Mouse (Mus musculus) kidney, adult 2 months (tissue): ENCODE measurements around the gene Trit1. TPM values are rescaled to one million over a fixed set of nuclear protein-coding genes. Genes with fewer than 3 reads are reported as not detected.
A peak's percentile ranks its signal among the peaks of the same experiment; 100 is the strongest.

Experiments used
- DNase-seq: peaks from one replicate; pipeline ENCODE4 v3.0.0; 2021
- H3K27ac ChIP-seq: fragments of 200-500 bp; 2 replicates; pipeline ENCODE4 v1.5.1; 2012; ENCODE audit warnings: low read depth, low read length, control low read depth, inconsistent platforms; ENCODE audit not compliant: insufficient read depth
- H3K27me3 ChIP-seq: fragments of 200-500 bp; replicated peaks from 2 replicates; pipeline ENCODE4 v1.6.1; 2012; ENCODE audit warnings: mild to moderate bottlenecking, moderate library complexity, low read length, inconsistent platforms; ENCODE audit not compliant: control insufficient read depth, insufficient read depth
- H3K36me3 ChIP-seq: fragments of 200-500 bp; 2 replicates; pipeline ENCODE4 v1.6.1; 2012; ENCODE audit warnings: mild to moderate bottlenecking, moderate library complexity, low read length, inconsistent platforms; ENCODE audit not compliant: control insufficient read depth, insufficient read depth
- H3K4me1 ChIP-seq: fragments of 200-500 bp; 2 replicates; pipeline ENCODE4 v1.6.1; 2011; ENCODE audit warnings: low read length; ENCODE audit not compliant: control insufficient read depth, insufficient read depth
- H3K4me3 ChIP-seq: fragments of 200-500 bp; 2 replicates; pipeline ENCODE4 v1.5.1; 2011; ENCODE audit warnings: mild to moderate bottlenecking, low read depth, low read length, control low read depth; ENCODE audit not compliant: insufficient read depth
- CTCF ChIP-seq: fragments of 200-500 bp; conservative IDR thresholded peaks from 2 replicates; pipeline ENCODE4 v1.5.1; 2011; ENCODE audit warnings: low read depth, mild to moderate bottlenecking, control low read depth, low read length, moderate library complexity, mixed read lengths; ENCODE audit not compliant: insufficient read depth, insufficient read length
- POLR2A ChIP-seq: fragments of 200-500 bp; IDR thresholded peaks from one replicate; pipeline ENCODE4 v1.6.1; 2011; ENCODE audit warnings: low read depth, low read length, control low read depth
- whole genome bisulfite sequencing: fragments of 180-500 bp; shearing (Covaris S2); methylation state at CpG from one replicate; pipeline ENCODE4 v1.1.7; 2018; 5-methylcytosine and 5-hydroxymethylcytosine counted together
- polyA plus RNA-seq: library from polyadenylated mRNA; depleted of rRNA; stranded (reverse); fragments of >200 nt; gene quantifications from 2 replicates; pipeline ENCODE4 v1.2.3, GENCODE M21; 2012

The Trit1 gene
- polyA plus RNA-seq, 1 experiment: 4.7 TPM

DNA sequence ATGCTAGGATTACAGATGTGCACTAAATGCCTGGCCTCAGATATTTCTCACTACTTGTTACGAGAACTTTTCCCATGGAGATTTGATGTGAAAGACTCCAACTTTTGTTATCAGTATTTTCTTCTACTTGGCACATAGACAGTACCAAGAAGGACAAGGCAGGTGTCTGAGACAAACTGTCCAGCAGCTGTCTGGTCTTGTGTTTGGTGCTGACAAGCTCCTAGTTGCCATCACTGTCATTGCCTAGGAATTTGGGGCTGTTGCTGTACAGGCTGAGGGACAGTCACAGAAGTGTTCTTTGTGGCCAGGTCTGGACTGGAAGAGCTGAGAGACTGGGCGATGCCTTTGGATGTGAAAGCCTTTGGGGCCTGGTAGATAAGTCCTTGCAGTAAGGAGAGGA lies 19.2 kb downstream of the Trit1 start:
- no peak for TF ChIP-seq POLR2A
- no peak for TF ChIP-seq CTCF
- 97% methylated on average over 2 of the region's 2 CpGs for WGBS

DNA sequence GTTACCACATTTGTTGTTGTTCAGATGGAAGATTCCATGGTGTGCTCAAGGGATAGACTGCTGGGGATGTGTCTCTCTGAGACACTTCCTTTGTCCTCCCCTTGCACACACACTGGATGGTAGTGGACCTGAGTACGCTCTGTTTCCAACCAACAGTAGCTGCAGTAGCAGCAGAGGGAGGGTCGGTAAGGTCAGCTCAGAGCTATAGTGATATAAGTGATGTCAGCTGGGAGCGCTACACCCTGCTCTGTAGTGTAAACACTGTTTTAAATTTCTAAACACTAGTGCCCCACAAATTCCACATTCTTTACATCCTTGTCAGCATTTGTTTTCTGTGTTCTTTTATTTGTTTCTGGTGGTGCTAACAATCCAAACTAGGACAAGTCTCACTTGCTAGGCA lies 20.3 kb downstream of the Trit1 start:
- no peak overlapping the region for H3K4me3 ChIP-seq
- no peak overlapping the region for H3K27ac ChIP-seq
- H3K27me3 ChIP-seq: no peaks in the 10 kb centered on the region
- no peak for DNase-seq
- WGBS: 75% methylated on average over 3 of the region's 3 CpGs
- no peak for TF ChIP-seq CTCF
- 0 out of 2 replicates have a peak, but pooled peaks cover 2% of the 10 kb centered on the region for H3K36me3 ChIP-seq
- no peaks in the 10 kb centered on the region for H3K4me1 ChIP-seq

More for the DNA sequence above, 19.2 kb downstream of the Trit1 start:
- Histone ChIP-seq H3K4me1 (no peaks in the 10 kb centered on the region), H3K27ac (no peak overlapping the region), H3K27me3 (no peaks in the 10 kb centered on the region), H3K36me3 (0 out of 2 replicates have a peak, but pooled peaks cover 2% of the 10 kb centered on the region), H3K4me3 (no peak overlapping the region)
- no peak for DNase-seq

DNA sequence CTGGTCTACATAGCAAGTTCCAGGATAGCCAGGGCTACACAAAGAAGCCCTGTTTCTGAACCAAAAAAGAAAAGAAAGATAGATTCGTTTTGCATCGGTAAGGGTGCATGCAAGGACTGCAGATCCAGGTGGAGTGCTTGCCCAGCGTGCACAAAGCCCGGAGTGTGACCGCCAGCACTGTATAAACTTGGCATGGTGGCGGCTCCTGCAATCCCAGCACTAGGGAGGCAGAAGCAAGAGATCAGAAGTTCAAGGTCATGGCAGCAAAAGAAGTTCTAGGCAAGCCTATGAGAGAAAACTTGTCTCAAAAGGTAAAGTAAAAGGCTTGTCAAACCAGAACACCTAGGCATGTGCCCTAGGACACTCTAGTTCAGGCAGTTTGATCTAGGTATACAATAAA lies 24.7 kb downstream of the Trit1 start:
- Histone ChIP-seq H3K4me1 (no peaks in the 10 kb centered on the region), H3K27me3 (no peaks in the 10 kb centered on the region), H3K4me3 (no peak overlapping the region), H3K36me3 (0 out of 2 replicates have a peak, but pooled peaks cover 2% of the 10 kb centered on the region), H3K27ac (no peak overlapping the region)
- DNase-seq: no peak
- 93% methylated on average over 6 of the region's 6 CpGs for WGBS
- TF ChIP-seq POLR2A (no peak), CTCF (no peak)

DNA sequence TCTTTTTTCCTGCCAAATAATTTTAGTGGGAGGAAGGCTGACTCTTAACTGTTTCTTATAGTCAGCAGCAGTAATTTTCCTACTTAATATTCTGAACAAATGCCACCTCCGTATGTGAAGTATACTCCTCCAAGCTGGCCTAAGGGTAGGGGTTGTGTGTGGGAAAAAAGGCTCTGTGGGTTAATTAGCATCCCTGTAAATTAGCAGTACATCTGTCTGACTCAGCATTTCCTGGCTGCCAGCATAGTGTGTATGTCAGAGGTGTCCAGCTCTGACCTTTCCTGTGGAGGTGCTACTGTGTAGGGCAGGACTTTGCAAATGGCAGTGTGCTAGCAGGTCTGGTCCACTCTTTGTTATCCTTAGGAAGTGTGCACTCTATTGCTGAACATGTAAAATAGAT lies 27.5 kb downstream of the Trit1 start:
- Histone ChIP-seq H3K4me1 (no peaks in the 10 kb centered on the region), H3K27ac (no peak overlapping the region), H3K4me3 (no peak overlapping the region), H3K36me3 (0 out of 2 replicates have a peak, but pooled peaks cover 2% of the 10 kb centered on the region), H3K27me3 (no peaks in the 10 kb centered on the region)
- no peak for DNase-seq
- TF ChIP-seq CTCF (no peak), POLR2A (no peak)
- WGBS: 38% methylated on average over 1 of the region's 1 CpGs

DNA sequence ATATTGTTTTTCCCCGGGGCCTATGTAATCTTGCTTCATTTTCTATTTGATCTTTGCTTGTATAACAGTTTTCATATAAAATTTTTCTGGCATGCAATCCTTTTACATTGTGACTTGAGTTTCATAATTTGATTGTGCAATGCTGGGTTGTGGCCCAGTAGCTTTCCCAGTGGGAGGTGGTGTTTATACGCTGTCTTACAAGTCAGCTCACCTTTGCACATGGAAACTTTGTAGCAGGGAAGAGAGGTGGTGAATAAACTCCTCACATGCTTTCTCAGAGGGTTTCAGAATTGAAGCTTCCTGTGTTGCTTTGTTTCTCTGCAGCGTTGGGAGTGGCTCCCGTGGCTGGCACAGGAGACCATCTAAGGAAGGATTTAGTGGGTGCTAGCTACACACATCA lies 28.4 kb downstream of the Trit1 start:
- Histone ChIP-seq H3K27me3 (no peaks in the 10 kb centered on the region), H3K4me3 (no peak overlapping the region), H3K4me1 (no peaks in the 10 kb centered on the region), H3K27ac (no peak overlapping the region), H3K36me3 (0 out of 2 replicates have a peak, but pooled peaks cover 2% of the 10 kb centered on the region)
- no peak for DNase-seq
- WGBS: 82% methylated on average over 4 of the region's 4 CpGs
- no peak for TF ChIP-seq CTCF
- no peak for TF ChIP-seq POLR2A

DNA sequence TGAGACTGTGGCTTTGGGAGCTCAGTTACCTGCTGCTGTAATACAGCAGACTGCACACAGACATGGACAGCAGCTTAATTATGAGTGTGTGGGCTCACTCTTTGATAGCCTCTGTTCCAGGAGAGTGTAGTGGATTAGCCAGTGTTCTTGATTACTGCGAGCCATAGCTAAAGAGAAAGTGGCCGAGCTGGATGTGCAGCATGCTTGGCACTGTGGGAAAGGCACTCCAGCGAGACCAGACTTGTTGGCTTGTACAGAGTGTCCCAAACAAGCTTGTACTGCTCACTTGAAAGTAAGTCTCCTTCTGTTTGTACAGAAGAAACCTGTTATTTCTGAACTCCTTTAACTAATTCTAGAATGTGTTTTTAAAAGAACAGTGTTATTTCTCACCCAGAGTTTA lies 29.9 kb downstream of the Trit1 start:
- Histone ChIP-seq H3K27me3 (no peaks in the 10 kb centered on the region), H3K4me1 (peaks cover 10% of the 10 kb centered on the region), H3K27ac (0 out of 2 replicates have a peak overlapping the region, but pooled peaks have one; percentile 30), H3K36me3 (no peaks in the 10 kb centered on the region), H3K4me3 (no peak overlapping the region)
- WGBS: 54% methylated on average over 3 of the region's 3 CpGs
- DNase-seq: peak; percentile 46
- TF ChIP-seq CTCF (no peak), POLR2A (no peak)

DNA sequence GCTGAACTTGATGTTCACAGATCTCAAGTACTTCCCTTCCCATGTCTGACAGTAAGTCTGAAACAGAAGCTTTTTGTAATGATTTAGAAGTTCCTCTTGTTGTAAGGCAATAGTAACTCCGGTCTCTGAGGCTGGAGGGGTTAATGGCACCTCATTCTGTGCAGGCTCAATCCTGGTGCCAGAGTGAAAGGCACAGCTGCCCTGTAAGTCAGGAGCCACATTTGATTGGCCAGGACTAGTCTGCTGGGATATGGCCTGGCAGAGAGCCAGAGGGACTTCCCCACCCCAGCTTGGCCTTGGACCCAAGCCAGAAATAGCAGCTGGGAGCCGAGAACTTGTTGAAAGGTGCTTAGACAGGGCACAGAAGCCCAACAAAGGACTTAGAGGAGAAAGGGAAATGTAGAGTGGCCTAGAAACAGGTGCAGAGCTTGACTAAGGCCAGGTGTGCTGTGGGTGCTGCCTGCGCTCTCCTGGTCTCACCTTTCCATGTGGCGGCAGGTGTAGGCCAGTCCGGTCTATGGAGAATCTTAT lies 34.3 kb downstream of the Trit1 start:
- 39% methylated on average over 5 of the region's 5 CpGs for WGBS

More for the DNA sequence above, 34.3 kb downstream of the Trit1 start:
- TF ChIP-seq POLR2A: no peak
- TF ChIP-seq CTCF: no peak
- Histone ChIP-seq H3K4me1 (peaks cover 12% of the 10 kb centered on the region), H3K36me3 (peaks cover 7% of the 10 kb centered on the region), H3K27me3 (no peaks in the 10 kb centered on the region), H3K4me3 (no peak overlapping the region), H3K27ac (no peak overlapping the region)
- DNase-seq: peak; percentile 93
